Mouse (Mus musculus) ovary, postnatal 10 days (tissue): ENCODE measurements around the gene Pde4dip.

ENCODE experiments used
- DNase-seq: peaks from one replicate; pipeline ENCODE4 v3.0.0; 2022; ENCODE audit warnings: low spot score

Gene Pde4dip

GRCm38 (mm10) chr3:97686372-97687117 is 202.0 kb downstream of the Pde4dip start:
- DNase-seq, result no peak

- DNase-seq, result no peak
Measured at GRCm38 (mm10) chr3:97683560-97684195, 204.8 kb downstream of the Pde4dip start.

DNA sequence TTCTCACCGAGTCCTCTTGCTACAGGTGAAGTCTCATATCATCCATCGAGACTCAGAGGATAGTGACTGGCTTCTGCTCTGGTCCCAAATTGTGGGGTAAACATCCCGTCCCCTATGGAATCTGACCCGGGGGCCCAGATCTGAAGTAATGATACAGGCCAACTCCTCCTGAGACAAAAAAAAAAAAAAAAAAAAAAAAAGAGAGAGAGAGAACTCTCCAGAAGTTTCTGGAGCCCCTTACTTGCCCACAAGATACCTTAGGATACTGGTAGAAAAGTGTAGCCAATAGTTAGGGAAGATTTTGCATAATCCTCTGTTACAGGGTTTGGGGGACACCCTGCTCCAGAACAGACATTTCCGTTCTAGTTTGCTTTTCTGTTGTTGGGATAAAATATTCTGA is 205.9 kb downstream of the Pde4dip start:
- DNase-seq, result no peak

DNA sequence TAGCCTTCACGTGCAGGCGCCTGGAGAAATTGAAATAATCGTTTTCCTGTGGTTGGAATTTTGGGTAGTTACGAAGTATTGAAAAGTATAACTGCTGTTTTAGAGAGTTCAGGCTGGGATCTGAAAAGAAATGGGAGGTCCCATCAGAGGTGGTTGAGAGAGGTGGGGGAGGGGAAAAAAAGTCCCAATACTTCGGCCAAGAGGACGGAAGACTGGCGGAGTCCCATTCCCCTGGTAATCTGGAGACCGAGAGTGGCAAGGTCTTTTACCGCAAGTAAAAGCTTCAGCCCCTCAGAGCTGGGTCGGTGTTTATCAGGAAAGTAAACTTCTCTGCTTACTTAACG is 206.4 kb downstream of the Pde4dip start:
- DNase-seq, result no peak

DNA sequence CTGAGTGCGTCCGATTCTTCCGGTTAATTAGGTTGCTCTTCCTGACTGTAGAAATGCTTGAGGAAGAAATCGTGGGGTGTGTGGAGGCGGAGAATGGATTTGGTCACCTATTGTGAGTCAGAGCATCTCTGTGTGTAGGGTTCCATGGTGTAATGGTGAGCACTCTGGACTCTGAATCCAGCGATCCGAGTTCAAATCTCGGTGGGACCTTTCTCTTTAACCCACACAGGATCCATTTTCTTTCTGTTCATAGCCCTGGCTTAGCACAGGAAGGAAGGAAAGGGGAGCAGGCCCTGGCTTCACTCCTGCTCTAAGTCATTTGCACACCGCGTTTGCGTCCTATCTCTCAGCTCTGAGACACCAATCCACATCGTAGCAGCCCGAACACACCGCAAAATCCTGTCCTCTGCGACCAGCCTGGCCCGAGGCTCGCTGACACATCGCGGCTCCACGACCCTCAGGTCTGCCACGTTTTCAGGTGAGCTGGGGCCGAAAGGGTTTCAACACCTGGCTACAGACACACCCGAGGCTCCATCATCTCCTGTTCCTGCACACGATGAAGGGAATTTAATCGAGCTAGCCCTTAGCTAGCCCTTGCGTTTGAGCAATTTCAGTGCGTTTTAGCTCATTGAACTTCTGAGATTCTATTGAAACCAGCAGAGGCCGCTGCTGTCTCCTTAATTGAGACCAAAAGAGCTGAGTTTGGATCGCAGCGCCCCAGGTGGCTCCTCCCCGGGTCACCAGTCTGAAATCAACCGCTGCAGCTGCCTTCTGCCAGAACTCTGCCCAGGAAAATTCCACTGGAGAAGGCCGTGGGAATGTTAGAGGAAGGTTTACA is 207.0 kb downstream of the Pde4dip start:
- DNase-seq, result peak; percentile 28

GRCm38 (mm10) chr3:97680631-97681320 is 207.7 kb downstream of the Pde4dip start:
- peak; percentile 55 for DNase-seq

GRCm38 (mm10) chr3:97678416-97678815 is 210.1 kb downstream of the Pde4dip start:
- DNase-seq, result no peak

DNA sequence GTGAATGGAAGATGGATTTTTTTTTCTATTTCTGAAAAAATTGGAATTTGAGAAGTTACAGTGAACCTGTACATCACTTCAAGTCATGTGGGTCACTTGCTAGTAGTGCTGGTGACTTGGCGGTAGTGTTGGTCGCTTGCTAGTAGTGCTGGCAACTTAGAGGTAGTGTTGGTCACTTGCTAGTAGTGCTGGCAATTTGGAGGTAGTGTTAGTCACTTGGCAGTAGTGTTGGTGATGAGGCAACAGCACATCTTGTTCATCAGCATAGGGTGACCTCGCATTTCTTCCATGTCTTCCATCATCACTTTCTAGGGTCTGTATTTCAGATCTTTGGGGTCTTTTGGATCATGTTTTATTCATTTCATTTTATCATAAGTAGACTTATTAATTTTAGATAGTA is 212.4 kb downstream of the Pde4dip start:
- no peak for DNase-seq

DNA sequence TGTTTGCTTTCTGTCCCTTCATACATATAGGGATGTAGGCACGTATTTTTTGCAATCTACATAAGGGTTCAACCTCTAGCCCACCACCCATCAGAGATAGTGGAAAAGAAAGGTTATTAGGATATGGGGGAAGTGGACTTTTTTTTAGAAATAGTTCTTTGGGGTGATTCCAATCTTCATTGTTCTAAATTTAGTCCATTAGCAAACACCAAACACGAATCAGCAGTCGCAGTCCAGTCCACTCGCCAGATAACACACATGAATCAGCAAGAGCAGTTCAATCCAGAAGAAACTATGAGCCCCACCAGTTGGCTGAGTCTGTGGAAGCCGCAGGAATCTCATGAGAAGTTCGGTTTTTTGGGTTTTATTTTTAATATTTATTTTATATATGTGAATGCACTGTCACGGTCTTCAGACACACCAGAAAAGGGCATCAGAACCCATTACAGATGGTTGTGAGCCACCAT is 213.8 kb downstream of the Pde4dip start, which contains the start of gene Gm17651:
Gene Gm17651 (minus strand): TSS at position 51 of the 467 bp plus-strand sequence.
- DNase-seq, result no peak

DNA sequence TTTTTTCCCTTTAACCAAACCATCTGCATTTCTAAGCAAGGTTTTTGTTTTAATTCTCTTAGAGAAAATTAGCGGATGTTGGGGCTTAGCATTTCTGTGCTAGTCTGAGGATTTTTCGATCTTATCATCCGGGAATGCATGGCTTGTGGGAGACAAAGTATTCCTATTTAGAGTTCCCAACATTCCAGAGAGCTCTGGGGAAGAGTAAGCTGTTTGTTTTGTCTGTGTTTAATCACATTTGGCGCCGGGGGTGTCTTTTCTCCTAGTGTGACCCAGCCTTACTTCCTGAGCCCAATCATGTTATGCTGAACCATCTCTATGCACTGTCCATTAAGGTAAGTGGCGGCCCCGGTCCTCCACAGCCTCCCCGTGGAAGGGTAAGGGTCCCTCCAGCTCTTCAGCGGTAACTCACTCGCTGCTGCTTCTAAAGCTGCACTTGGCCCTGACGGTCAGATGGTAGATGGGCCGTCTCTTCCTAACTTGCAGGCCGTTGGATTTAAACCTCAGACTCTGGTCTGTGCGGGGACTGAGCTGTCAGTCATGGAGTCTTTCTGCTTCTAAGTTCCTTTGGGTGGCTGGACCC is 221.3 kb downstream of the Pde4dip start:
- DNase-seq, result no peak

- no peak for DNase-seq
Measured at GRCm38 (mm10) chr3:97666154-97666553, 222.4 kb downstream of the Pde4dip start.

- no peak for DNase-seq
Measured at GRCm38 (mm10) chr3:97665525-97665924, 223.0 kb downstream of the Pde4dip start.

- DNase-seq, result no peak
Measured at GRCm38 (mm10) chr3:97661206-97661605, 227.3 kb downstream of the Pde4dip start.

- DNase-seq, result no peak
Measured at GRCm38 (mm10) chr3:97659746-97660145, 228.8 kb downstream of the Pde4dip start.

GRCm38 (mm10) chr3:97658426-97659193 is 229.9 kb downstream of the Pde4dip start:
- DNase-seq, result no peak

DNA sequence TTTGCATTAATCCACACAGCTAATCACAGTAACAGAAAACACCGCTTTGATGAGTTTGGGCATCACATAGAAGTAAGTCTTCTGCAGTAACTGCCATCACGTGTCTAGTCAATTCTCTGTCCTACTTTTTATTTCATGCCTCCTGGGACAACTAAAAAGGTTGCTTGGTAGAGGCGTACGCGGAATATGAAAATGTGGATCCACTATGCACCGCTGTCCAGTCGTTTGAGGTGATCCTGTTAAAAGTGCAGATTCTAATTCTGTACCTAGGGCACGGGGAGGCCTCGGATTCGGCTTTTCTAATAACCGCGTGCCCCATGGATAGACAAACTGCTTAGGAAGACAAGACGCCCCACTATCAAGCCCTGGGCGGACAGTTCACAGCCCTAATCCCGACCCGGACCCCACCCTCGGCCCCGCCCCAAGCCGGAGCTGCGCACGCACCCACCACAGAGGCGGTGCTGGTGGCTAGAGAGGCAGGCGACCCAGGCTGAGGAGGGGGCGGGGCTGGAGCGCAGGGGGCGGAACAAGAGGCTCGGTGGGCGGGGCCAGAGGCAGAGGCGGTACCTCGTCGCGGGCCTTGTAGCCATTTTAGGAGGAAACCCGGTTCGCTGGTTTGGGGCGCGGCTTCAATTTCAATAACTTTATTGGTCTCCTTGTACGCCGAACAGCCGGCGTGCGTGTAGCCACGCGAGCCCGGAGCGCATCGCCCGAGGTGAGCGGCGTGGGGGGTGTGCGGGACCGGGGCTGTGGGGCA is 230.7 kb downstream of the Pde4dip start, which contains the start of gene Prkab2:
Gene Prkab2 (plus strand): TSS at position 539 of the 757 bp plus-strand sequence.
- DNase-seq, result peak; percentile 99

DNA sequence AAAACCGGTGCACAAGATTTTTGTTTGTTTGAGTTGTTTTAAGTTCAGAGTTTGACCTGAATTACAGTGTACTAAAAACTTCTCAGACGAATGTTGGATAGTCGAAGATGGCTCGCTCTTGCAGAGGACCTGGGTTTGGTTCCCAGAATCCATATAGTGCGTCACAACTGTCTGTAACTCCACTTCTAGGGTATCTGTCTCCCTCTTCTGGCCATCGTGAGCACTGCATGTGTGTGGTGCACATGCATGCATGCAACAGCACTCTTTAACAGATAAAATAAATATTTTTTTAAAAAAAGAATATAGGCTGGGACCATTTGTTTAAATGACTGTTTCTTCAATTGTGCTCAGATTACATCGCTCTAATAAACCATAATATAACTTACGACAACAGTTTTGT is 233.6 kb downstream of the Pde4dip start:
- no peak for DNase-seq

DNA sequence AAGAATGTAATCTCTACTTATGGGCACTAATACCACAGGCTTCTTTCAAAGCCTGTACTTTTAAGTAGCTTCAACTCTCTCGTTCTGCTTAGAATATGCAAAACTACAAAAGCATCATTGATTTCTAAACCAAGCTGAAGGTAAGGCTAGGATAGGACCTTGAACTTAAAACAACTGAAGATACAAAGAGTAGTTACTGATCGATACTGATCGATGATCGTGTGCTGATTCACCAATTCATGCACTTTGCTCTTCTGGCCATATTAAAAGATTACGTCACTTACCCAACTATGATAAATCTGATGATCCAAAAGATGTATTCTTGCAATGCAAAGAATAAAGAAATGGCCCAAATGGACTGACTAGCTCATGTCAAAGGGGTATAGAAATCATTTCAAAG is 234.7 kb downstream of the Pde4dip start:
- DNase-seq, result no peak

GRCm38 (mm10) chr3:97651604-97652003 is 236.9 kb downstream of the Pde4dip start:
- DNase-seq, result no peak

DNA sequence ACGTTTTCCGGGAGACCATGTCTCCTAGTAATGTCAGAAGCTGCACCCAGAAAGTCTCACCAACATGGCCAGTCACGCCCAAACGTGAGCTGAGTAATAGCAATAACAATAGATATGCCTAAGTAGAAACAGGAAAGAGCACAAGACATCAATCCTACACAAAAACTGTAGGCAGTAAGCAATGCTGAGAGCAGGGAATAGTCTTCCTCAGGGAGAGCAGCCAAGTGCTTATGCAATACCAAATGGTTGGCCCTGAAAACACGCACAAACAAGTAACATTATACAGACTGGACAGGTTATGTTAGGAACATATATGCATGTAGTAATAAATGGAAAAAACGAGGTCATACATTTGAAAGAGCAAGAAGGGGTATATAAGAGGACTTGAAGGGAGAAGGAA is 239.0 kb downstream of the Pde4dip start:
- DNase-seq, result no peak
